Mouse (Mus musculus): ENCODE data around the gene Rmdn3. TPM values are rescaled to one million over a fixed set of nuclear protein-coding genes. Genes with fewer than 3 reads are reported as not detected.

Rmdn3 gene
- 34.9 and 35.2 TPM in 2 replicates for polyA plus RNA-seq (2014; fragmentation: Nextera tagmentation; extraction: Ambion mirVana)

DNA sequence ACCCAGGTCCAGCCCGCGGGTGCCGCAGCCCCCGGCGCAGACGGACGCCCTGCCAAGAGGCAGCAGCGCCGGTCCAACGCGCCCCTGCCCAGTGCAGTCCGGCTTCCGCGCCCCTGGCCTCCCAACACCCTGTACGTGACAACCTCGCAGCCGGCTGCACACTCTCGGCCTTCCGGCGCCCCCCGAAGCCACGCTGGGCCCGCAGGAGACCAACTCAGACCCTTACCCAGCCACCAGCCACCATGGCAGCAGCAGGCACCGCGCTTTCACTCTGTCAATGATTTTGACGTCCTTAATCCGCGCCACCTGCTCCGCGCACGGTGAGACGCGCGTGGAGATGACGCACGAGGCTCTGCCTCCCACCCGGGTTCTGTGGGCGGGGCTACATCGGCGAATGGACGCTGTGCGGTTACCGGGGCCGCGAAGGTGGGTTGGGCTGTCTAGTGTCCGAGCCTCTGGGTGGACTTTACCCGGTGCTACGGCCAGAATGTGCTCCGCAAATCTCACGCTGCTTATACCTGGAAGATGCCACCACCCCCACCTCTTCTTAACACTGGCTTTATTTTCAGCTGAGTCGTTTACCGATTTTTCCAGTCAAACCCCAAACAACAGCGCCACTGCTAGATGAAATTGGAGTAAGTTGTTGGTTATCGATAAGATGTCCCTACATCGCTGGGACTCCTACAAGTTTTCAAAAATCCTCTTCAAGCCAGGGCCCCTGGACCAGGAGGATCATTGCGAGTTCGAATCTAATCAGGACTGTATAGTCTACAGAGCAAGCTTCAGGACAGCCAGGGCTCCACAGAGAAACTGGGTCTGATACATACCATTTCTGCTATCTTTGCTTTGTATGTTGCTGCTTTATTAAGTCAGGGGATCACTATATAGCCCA, at the start of gene Rmdn3:
Rmdn3 (minus strand) TSS at position 354 of the 892 bp plus-strand sequence.
- Histone ChIP-seq H3K27ac (ENCODE audit: low read length) (no peak within 1 kb of the TSS), H3K9me3 (ENCODE audit: control insufficient read depth, low read depth, low read length) (no peaks in the 10 kb centered on the region), H3K4me1 (ENCODE audit: control insufficient read depth, insufficient read depth, low read length) (peaks cover 9% of the 10 kb centered on the region), H3K4me3 (ENCODE audit: low read depth, low read length) (peak within 1 kb of the TSS; percentile 81), H3K9ac (replicated peaks; ENCODE audit: low read depth, low read length) (peak within 1 kb of the TSS; percentile 71), H3K36me3 (ENCODE audit: control insufficient read depth, insufficient read depth, low read length) (peaks cover 15% of the 10 kb centered on the region), H3K4me2 (replicated peaks; ENCODE audit: low read depth, low read length) (peak within 1 kb of the TSS; percentile 97), H3K27me3 (ENCODE audit: control insufficient read depth, insufficient read depth, low read length) (no peaks in the 10 kb centered on the region)
- ATAC-seq (ENCODE audit: insufficient number of reproducible peaks, insufficient read depth, low FRiP score, low read depth), result peak; percentile 86
- WGBS, result under 1% methylated on average over 57 of the region's 57 CpGs

DNA sequence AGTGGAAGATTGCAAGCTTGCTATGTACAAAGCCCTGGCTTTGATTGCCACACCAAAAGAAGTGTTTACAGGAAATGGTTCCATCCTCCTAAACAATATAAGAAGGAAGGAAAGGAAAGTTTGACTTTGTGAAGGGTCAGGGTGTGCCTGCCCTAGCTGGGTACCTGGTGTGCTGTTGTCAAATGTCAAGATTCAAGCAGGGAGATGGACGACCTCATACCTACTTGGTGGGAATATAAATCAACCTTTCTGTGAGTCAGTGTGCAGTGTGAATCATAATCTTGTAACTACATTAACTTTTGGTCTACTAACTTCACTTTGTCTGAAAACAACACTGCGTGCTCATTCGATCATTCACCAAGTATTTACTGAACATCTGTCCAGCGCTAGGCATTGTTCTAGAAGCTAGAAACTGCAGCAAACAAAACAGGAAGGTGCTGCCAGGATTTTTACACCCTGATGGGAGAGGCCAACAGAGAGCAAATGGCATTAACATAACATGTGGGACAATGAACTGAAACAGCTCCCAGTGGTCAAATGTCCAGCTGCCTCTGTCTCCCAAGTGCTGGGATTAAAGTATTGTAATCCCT, 47.1 kb upstream of the Rmdn3 start:
- no peaks in the 10 kb centered on the region for H3K27me3 ChIP-seq (ENCODE audit: control insufficient read depth, insufficient read depth, low read length)
- H3K4me3 ChIP-seq (ENCODE audit: low read depth, low read length), result no peak overlapping the region
- H3K9ac ChIP-seq (replicated peaks; ENCODE audit: low read depth, low read length), result no peak overlapping the region
- no peaks in the 10 kb centered on the region for H3K36me3 ChIP-seq (ENCODE audit: control insufficient read depth, insufficient read depth, low read length)
- H3K9me3 ChIP-seq (ENCODE audit: control insufficient read depth, low read depth, low read length), result no peaks in the 10 kb centered on the region
- H3K27ac ChIP-seq (ENCODE audit: low read length), result no peak overlapping the region
- ATAC-seq (ENCODE audit: insufficient number of reproducible peaks, insufficient read depth, low FRiP score, low read depth), result no peak
- 75% methylated on average over 4 of the region's 4 CpGs for WGBS
- H3K4me2 ChIP-seq (replicated peaks; ENCODE audit: low read depth, low read length), result no peak overlapping the region
- peaks cover 6% of the 10 kb centered on the region; the same call in 1 of the 2 replicates for H3K4me1 ChIP-seq (ENCODE audit: control insufficient read depth, insufficient read depth, low read length)

DNA sequence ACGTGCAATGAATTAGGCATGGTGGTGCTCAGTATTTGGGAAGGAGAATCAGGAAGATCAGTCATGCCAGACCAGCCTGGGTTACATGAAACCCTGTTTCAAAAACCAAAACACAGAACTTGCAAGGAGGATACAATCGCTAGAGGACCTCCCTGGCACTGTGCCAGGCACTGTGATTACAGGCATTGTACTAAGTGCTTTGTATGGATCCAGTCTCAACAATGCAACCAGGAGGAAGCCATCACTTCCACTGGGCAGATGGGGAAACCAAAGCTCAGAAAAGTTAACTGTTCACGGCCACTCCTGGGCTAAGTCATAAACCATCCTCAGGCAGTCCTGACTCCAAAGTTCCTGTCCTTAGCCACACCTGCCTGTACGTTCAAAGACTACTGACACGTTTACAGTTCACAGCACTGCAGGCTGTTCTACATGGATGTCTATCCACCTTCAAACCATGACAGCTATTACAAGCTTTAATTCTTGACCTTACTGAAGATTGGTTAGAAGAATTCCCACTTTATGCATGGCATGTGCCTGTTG, 46.1 kb upstream of the Rmdn3 start:
- Histone ChIP-seq H3K4me2 (replicated peaks; ENCODE audit: low read depth, low read length) (no peak overlapping the region), H3K27me3 (ENCODE audit: control insufficient read depth, insufficient read depth, low read length) (no peaks in the 10 kb centered on the region), H3K4me1 (ENCODE audit: control insufficient read depth, insufficient read depth, low read length) (peaks cover 6% of the 10 kb centered on the region; the same call in 1 of the 2 replicates), H3K36me3 (ENCODE audit: control insufficient read depth, insufficient read depth, low read length) (no peaks in the 10 kb centered on the region), H3K27ac (ENCODE audit: low read length) (no peak overlapping the region), H3K4me3 (ENCODE audit: low read depth, low read length) (no peak overlapping the region), H3K9ac (replicated peaks; ENCODE audit: low read depth, low read length) (no peak overlapping the region), H3K9me3 (ENCODE audit: control insufficient read depth, low read depth, low read length) (no peaks in the 10 kb centered on the region)
- 46% methylated on average over 5 of the region's 5 CpGs for WGBS
- no peak for ATAC-seq (ENCODE audit: insufficient number of reproducible peaks, insufficient read depth, low FRiP score, low read depth)

DNA sequence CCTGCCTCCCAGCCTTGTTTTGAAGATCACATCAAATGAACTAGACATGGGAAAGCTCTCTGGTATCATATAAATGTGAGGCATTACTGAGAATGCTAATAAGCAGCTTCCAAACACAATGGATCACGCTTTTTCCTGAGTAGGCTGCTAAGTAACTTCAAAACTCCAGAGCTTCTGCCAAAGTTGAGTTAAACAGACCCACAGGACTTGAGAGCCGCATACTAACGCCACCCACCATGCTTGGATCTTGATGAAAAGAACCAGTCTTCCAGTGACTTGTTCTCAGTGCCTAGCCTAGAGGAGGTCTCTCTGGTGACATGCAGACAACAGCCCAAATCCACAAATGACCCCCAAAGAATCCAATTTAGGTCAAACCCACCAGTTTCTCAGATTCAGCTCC, 42.1 kb upstream of the Rmdn3 start:
- H3K27ac ChIP-seq (ENCODE audit: low read length), result no peak overlapping the region
- H3K9me3 ChIP-seq (ENCODE audit: control insufficient read depth, low read depth, low read length), result no peaks in the 10 kb centered on the region
- no peak overlapping the region for H3K4me3 ChIP-seq (ENCODE audit: low read depth, low read length)
- no peaks in the 10 kb centered on the region for H3K27me3 ChIP-seq (ENCODE audit: control insufficient read depth, insufficient read depth, low read length)
- no peak for ATAC-seq (ENCODE audit: insufficient number of reproducible peaks, insufficient read depth, low FRiP score, low read depth)
- 55% methylated on average over 3 of the region's 3 CpGs for WGBS
- H3K9ac ChIP-seq (replicated peaks; ENCODE audit: low read depth, low read length), result no peak overlapping the region
- H3K36me3 ChIP-seq (ENCODE audit: control insufficient read depth, insufficient read depth, low read length), result no peaks in the 10 kb centered on the region
- no peak overlapping the region for H3K4me2 ChIP-seq (replicated peaks; ENCODE audit: low read depth, low read length)
- peaks cover 6% of the 10 kb centered on the region; the same call in 1 of the 2 replicates for H3K4me1 ChIP-seq (ENCODE audit: control insufficient read depth, insufficient read depth, low read length)

DNA sequence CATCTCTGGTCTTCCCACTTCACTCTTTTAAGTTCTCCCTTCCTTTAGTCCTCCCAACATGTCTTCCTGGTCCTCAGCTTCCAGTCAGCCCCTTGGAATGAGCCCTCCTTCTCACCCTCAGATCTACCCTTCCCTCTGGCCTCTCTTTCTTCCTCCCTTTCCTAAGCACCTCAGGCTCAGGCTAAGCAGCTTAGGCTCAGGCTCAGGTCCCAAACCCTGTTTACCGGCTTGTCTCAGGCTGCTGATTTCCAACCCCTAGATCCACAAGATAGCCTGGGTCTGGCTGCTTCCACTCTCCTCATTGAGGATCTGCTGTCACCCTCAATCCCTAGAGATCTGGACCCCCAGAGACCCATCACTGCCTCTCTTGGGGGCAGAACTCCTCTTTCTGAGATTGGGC, 41.2 kb upstream of the Rmdn3 start:
- Histone ChIP-seq H3K9me3 (ENCODE audit: control insufficient read depth, low read depth, low read length) (no peaks in the 10 kb centered on the region), H3K36me3 (ENCODE audit: control insufficient read depth, insufficient read depth, low read length) (no peaks in the 10 kb centered on the region), H3K4me3 (ENCODE audit: low read depth, low read length) (no peak overlapping the region), H3K4me2 (replicated peaks; ENCODE audit: low read depth, low read length) (no peak overlapping the region), H3K27me3 (ENCODE audit: control insufficient read depth, insufficient read depth, low read length) (no peaks in the 10 kb centered on the region), H3K27ac (ENCODE audit: low read length) (no peak overlapping the region), H3K9ac (replicated peaks; ENCODE audit: low read depth, low read length) (no peak overlapping the region), H3K4me1 (ENCODE audit: control insufficient read depth, insufficient read depth, low read length) (peaks cover 5% of the 10 kb centered on the region; the same call in 1 of the 2 replicates)
- ATAC-seq (ENCODE audit: insufficient number of reproducible peaks, insufficient read depth, low FRiP score, low read depth), result no peak
- 22% methylated on average over 1 of the region's 1 CpGs for WGBS

DNA sequence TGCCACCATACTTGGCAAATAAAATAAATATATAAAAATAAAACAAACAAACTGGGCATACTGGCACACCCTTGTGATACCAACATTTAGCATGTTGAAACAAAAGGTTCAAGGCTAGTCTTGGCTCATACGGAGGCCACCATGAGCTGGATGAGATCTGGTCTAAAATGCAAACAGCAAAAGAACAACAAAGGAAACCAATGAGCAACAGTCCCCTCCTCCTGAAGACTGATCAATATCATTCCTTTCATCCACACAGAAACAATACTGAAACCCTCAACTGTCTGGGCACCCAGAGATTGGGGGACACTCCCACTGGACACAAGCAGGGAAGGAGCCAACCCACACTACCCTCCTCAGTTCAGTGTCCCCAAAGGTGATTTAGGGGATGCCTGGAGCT, 40.7 kb upstream of the Rmdn3 start:
- Histone ChIP-seq H3K27me3 (ENCODE audit: control insufficient read depth, insufficient read depth, low read length) (no peaks in the 10 kb centered on the region), H3K9ac (replicated peaks; ENCODE audit: low read depth, low read length) (no peak overlapping the region), H3K4me1 (ENCODE audit: control insufficient read depth, insufficient read depth, low read length) (no peaks in the 10 kb centered on the region), H3K27ac (ENCODE audit: low read length) (no peak overlapping the region), H3K36me3 (ENCODE audit: control insufficient read depth, insufficient read depth, low read length) (no peaks in the 10 kb centered on the region), H3K9me3 (ENCODE audit: control insufficient read depth, low read depth, low read length) (no peaks in the 10 kb centered on the region), H3K4me3 (ENCODE audit: low read depth, low read length) (no peak overlapping the region), H3K4me2 (replicated peaks; ENCODE audit: low read depth, low read length) (no peak overlapping the region)
- WGBS, result 75% methylated on average over 1 of the region's 1 CpGs
- no peak for ATAC-seq (ENCODE audit: insufficient number of reproducible peaks, insufficient read depth, low FRiP score, low read depth)

DNA sequence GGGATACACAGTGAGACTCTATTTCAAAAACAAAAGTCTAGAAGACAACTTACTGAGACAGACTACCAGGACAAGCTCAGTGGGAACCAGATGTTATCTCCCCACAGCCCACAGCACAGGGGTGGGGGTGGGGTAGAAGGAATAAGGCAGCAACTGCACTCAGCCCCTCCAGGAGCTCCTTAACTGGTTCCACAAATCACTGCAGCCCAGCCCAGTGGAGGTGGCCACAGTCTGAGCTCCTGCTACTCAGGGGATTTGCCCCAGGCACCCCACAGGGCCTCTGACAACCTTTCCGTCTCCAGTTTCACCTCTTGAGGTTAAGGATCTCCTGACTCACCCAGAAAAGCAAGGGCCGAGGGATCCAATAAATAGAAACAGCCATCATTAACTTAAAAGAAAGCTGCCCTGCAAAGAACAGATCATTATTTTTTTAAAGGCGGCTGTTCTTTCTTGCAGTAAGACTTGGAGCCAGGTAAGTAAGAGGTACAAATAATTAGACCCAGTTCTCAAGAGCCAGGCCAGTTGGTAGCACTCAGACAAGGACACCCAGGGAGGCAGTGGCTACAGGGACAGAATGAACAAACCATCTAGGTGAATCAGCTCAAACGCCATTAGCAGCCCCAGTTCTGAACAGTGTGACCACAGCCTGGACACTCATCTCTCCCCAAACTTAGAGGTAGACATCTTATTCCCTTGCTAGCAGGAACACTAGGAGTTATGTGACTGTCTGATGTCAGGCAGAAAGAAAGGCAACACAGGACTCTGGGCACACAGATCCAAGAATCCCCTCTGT, 39.7 kb upstream of the Rmdn3 start:
- WGBS, result 45% methylated on average over 4 of the region's 4 CpGs
- Histone ChIP-seq H3K4me3 (ENCODE audit: low read depth, low read length) (no peak overlapping the region), H3K9me3 (ENCODE audit: control insufficient read depth, low read depth, low read length) (no peaks in the 10 kb centered on the region), H3K27me3 (ENCODE audit: control insufficient read depth, insufficient read depth, low read length) (no peaks in the 10 kb centered on the region), H3K9ac (replicated peaks; ENCODE audit: low read depth, low read length) (no peak overlapping the region), H3K4me2 (replicated peaks; ENCODE audit: low read depth, low read length) (no peak overlapping the region), H3K27ac (ENCODE audit: low read length) (no peak overlapping the region), H3K36me3 (ENCODE audit: control insufficient read depth, insufficient read depth, low read length) (no peaks in the 10 kb centered on the region), H3K4me1 (ENCODE audit: control insufficient read depth, insufficient read depth, low read length) (no peaks in the 10 kb centered on the region)
- no peak for ATAC-seq (ENCODE audit: insufficient number of reproducible peaks, insufficient read depth, low FRiP score, low read depth)

DNA sequence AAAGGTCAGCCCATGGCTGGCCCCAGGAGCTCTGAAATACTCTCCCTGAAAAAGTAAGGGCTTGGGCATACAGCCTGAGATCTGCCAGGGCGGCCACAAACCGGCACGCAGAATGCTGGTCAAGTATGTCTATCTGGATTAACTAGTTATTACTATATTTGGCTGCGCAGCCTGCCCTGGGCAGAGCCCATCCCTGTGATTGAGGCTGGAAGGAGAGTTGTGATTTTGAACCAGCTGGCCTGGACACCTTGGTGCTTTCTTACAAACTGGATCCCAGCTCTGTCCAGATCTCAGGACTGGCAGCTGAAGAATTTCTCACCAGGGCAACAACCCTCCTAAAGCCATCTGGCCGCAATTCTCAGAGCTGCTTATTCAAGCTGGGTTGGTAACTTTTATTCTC, 37.3 kb upstream of the Rmdn3 start:
- whole genome bisulfite sequencing, result 82% methylated on average over 5 of the region's 5 CpGs
- Histone ChIP-seq H3K27me3 (ENCODE audit: control insufficient read depth, insufficient read depth, low read length) (no peaks in the 10 kb centered on the region), H3K4me2 (replicated peaks; ENCODE audit: low read depth, low read length) (no peak overlapping the region), H3K9ac (replicated peaks; ENCODE audit: low read depth, low read length) (no peak overlapping the region), H3K9me3 (ENCODE audit: control insufficient read depth, low read depth, low read length) (no peaks in the 10 kb centered on the region), H3K27ac (ENCODE audit: low read length) (no peak overlapping the region), H3K36me3 (ENCODE audit: control insufficient read depth, insufficient read depth, low read length) (no peaks in the 10 kb centered on the region), H3K4me3 (ENCODE audit: low read depth, low read length) (no peak overlapping the region), H3K4me1 (ENCODE audit: control insufficient read depth, insufficient read depth, low read length) (0 out of 2 replicates have a peak, but pooled peaks cover 2% of the 10 kb centered on the region)
- no peak for ATAC-seq (ENCODE audit: insufficient number of reproducible peaks, insufficient read depth, low FRiP score, low read depth)

Measured in stomach, embryonic 14.5 days (tissue).